Mouse (Mus musculus): Measurements from ENCODE around the gene Dner. TPM values are rescaled to one million over a fixed set of nuclear protein-coding genes. Genes with fewer than 3 reads are reported as not detected.
"Not testable (repeated sequence)": the region's sequence is repeated elsewhere in the genome, so short reads cannot be mapped to it uniquely, and the experiment has no call there.

Dner gene
- polyA plus RNA-seq, 1 experiment from 2014 or later, result 200 TPM

DNA sequence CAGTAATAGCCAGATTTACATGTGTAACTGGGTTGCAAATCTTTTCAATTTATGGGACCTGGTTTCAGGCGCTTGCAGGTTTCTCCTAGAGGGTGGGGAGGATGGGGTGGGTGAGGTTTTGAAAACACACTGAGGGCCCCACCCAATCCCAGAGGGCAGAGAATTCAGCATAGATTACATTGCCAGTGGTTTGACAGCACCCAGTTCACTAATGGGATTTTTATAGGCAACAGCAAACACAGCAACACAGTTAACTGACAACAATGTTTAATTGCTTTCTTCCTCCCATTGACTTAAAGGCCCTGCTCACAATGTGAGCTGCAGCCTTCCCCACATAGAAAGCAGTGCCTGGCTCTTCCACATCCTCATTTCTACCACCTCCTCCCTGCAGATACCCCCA lies 333.8 kb downstream of the Dner start:
- H3K27ac ChIP-seq (ENCODE audit: low read length), result no peak overlapping the region
- ATAC-seq, result no peak
- H3K4me2 ChIP-seq (ENCODE audit: low read length), result no peak overlapping the region
- H3K36me3 ChIP-seq (ENCODE audit: control insufficient read depth, insufficient read depth), result no peaks in the 10 kb centered on the region
- no peaks in the 10 kb centered on the region for H3K27me3 ChIP-seq (replicated peaks; ENCODE audit: control insufficient read depth, insufficient read depth, low read length)
- H3K4me3 ChIP-seq (replicated peaks; ENCODE audit: low read length), result no peak overlapping the region
- 83% methylated on average over 1 of the region's 1 CpGs for WGBS
- no peaks in the 10 kb centered on the region for H3K9me3 ChIP-seq (ENCODE audit: control insufficient read depth, low read length)
- no peak overlapping the region for H3K9ac ChIP-seq (replicated peaks; ENCODE audit: low read depth, low read length)
- H3K4me1 ChIP-seq (replicated peaks; ENCODE audit: control insufficient read depth, insufficient read depth, low read length), result peaks cover 5% of the 10 kb centered on the region; the same call in 1 of the 2 replicates

- Histone ChIP-seq H3K9ac (replicated peaks; ENCODE audit: low read depth, low read length) (no peak overlapping the region), H3K4me3 (replicated peaks; ENCODE audit: low read length) (no peak overlapping the region), H3K4me1 (replicated peaks; ENCODE audit: control insufficient read depth, insufficient read depth, low read length) (peaks cover 5% of the 10 kb centered on the region; the same call in 1 of the 2 replicates), H3K36me3 (ENCODE audit: control insufficient read depth, insufficient read depth) (no peaks in the 10 kb centered on the region), H3K4me2 (ENCODE audit: low read length) (no peak overlapping the region), H3K27ac (ENCODE audit: low read length) (no peak overlapping the region), H3K27me3 (replicated peaks; ENCODE audit: control insufficient read depth, insufficient read depth, low read length) (no peaks in the 10 kb centered on the region), H3K9me3 (ENCODE audit: control insufficient read depth, low read length) (no peaks in the 10 kb centered on the region)
- 90% methylated on average over 3 of the region's 3 CpGs for WGBS
- ATAC-seq, result no peak
Observed at GRCm38 (mm10) chr1:84361389-84361788, 334.6 kb downstream of the Dner start.

DNA sequence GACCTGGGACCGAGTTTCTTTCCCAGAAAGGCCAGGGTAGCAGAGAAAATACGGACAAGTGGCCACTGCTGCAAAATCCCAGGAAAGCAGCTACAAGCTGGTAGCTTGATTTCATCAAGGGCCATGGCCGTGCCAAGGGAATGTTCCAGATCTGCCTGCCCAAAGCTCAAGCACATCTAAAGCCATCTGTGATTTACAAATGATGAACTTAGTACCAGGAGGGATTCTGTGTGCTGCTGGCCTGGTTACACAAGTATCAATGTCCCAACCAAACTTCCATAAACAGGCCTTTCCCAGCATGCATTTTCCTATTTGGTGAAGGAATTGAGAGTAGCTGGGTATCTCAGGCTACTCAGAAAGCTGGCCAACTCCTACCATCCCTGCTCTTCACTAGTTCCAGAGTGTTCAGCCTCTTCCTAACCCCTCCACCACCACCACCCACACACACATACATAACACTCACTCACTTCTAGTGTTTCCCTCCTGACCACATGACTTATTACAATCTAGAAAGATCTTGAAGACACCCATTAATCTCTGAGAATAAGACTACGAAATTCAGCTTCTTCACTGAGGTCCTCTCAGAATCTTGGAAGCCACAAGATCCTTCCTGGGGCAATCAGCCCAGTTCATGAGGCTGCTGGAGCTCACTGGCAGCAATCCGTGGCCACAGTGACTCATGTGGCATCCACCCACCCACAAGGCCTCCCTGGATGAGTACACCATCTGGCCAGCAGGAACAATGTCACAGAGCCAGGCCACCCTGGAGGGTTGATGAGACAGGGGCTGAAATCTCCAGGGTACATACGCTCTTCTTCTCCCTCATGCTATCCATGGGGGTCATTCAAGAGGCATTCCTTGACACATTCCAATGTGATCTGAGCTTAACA lies 336.2 kb downstream of the Dner start:
- 86% methylated on average over 6 of the region's 6 CpGs for WGBS
- H3K9ac ChIP-seq (replicated peaks; ENCODE audit: low read depth, low read length), result no peak overlapping the region

DNA sequence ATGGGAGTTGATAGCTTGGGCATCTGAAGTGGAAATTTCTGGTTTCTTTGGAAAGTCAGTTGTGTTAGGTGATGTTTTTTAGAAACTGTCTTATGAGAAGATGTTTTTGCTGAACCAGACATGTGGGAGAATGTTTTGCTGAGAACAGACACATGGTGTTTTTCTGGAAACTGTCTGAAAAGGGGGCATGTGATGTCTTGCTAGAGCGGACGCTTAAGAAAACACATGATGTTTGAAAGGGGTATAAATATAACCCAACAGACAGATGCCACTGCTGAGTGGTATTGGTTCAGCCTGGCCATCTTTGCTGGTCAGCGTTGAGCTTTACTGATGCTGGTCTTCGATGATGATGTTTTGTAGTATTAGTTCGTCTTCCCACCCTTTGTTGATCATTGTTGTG lies 338.8 kb downstream of the Dner start:
- Histone ChIP-seq H3K4me2 (ENCODE audit: low read length) (no peak overlapping the region), H3K27ac (ENCODE audit: low read length) (no peak overlapping the region), H3K4me3 (replicated peaks; ENCODE audit: low read length) (no peak overlapping the region), H3K36me3 (ENCODE audit: control insufficient read depth, insufficient read depth) (no peaks in the 10 kb centered on the region), H3K9me3 (ENCODE audit: control insufficient read depth, low read length) (no peaks in the 10 kb centered on the region), H3K27me3 (replicated peaks; ENCODE audit: control insufficient read depth, insufficient read depth, low read length) (no peaks in the 10 kb centered on the region), H3K4me1 (replicated peaks; ENCODE audit: control insufficient read depth, insufficient read depth, low read length) (no peaks in the 10 kb centered on the region), H3K9ac (replicated peaks; ENCODE audit: low read depth, low read length) (no peak overlapping the region)
- WGBS, result 89% methylated on average over 5 of the region's 5 CpGs
- ATAC-seq, result no peak

More for the DNA sequence above, 336.2 kb downstream of the Dner start:
- H3K9me3 ChIP-seq (ENCODE audit: control insufficient read depth, low read length), result no peaks in the 10 kb centered on the region
- H3K4me2 ChIP-seq (ENCODE audit: low read length), result no peak overlapping the region
- no peak overlapping the region for H3K4me3 ChIP-seq (replicated peaks; ENCODE audit: low read length)
- no peaks in the 10 kb centered on the region for H3K27me3 ChIP-seq (replicated peaks; ENCODE audit: control insufficient read depth, insufficient read depth, low read length)
- H3K4me1 ChIP-seq (replicated peaks; ENCODE audit: control insufficient read depth, insufficient read depth, low read length), result no peaks in the 10 kb centered on the region
- H3K36me3 ChIP-seq (ENCODE audit: control insufficient read depth, insufficient read depth), result no peaks in the 10 kb centered on the region
- H3K27ac ChIP-seq (ENCODE audit: low read length), result no peak overlapping the region
- no peak for ATAC-seq

DNA sequence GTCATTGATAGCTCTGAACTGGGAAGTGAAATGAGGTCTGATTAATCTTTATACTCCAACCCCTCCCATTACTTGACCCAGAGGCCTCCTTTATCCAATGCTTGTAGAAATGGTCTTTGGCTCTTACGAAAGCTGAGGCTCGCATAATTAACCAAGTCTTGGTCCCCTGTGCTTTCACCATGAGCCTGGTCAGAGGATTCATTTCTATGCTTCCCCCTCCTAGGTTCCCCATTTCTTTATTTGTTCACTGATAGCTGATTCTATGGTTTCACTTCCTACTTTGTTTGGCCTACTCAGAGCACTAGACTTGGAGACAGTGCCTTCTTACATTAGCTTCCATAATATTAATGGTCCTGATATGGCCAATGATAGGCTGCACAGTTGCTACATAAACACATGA lies 345.8 kb downstream of the Dner start:
- no peaks in the 10 kb centered on the region for H3K4me1 ChIP-seq (replicated peaks; ENCODE audit: control insufficient read depth, insufficient read depth, low read length)
- WGBS, result 90% methylated on average over 2 of the region's 2 CpGs
- no peaks in the 10 kb centered on the region for H3K36me3 ChIP-seq (ENCODE audit: control insufficient read depth, insufficient read depth)
- no peak overlapping the region for H3K27ac ChIP-seq (ENCODE audit: low read length)
- H3K9ac ChIP-seq (replicated peaks; ENCODE audit: low read depth, low read length), result no peak overlapping the region
- H3K4me2 ChIP-seq (ENCODE audit: low read length), result no peak overlapping the region
- no peak for ATAC-seq
- H3K4me3 ChIP-seq (replicated peaks; ENCODE audit: low read length), result no peak overlapping the region
- no peaks in the 10 kb centered on the region for H3K27me3 ChIP-seq (replicated peaks; ENCODE audit: control insufficient read depth, insufficient read depth, low read length)
- H3K9me3 ChIP-seq (ENCODE audit: control insufficient read depth, low read length), result no peaks in the 10 kb centered on the region

DNA sequence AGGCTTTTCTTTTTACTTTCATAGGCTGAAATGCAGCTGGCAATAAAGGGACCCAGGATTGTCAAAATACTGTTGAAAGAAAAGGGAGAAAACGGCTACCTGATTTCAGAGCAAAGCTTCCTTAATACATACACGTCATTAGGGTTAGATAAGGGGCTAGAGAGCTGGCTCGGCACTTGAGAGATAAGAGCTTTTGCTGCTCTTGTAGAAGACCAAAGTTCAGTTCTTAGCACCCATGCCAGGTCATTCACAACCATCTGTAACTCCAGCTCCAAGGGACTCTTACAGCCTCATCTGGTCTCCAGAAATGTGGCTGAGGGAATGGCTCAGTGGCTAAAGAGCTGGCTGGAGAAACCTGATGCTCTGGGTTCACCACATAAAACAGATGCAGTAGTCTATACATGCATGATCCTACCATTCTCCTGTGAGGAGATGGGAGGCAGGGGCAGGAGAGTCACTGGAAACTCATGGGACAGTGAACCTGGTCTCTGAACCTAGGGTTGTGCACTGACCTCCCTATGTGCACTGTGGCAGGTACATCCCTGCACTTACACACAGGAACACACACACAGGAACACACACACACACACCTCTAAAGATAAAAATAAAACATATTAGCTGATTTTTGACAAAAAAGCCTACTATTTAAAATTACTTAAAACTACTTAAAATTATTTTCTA lies 348.1 kb downstream of the Dner start:
- ATAC-seq, result no peak
- WGBS, result 77% methylated on average over 3 of the region's 3 CpGs
- H3K4me1 ChIP-seq (replicated peaks; ENCODE audit: control insufficient read depth, insufficient read depth, low read length), result no peaks in the 10 kb centered on the region

DNA sequence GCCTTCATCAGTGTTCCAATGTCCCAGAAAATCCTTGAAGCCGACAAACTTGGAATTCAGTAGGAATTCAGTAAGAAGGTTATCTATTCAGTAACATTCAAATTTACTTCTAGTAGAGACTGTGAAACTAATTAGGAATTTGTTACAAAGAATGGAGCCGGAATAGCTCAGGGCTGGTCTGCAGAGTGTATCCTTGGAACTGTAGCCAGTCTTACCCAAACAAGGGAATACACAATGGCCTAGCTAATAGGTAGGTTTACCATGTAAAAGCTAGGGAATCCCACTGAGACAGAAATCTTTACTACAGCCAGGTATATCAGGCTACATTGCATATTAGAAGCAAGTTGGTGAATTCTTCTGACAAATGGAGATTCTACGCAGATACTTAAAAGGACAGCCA lies 363.2 kb downstream of the Dner start:
- WGBS, result 29% methylated on average over 3 of the region's 3 CpGs
- ATAC-seq; H3K27me3 ChIP-seq (replicated peaks; ENCODE audit: control insufficient read depth, insufficient read depth, low read length): not testable (repeated sequence)

More for the DNA sequence above, 348.1 kb downstream of the Dner start:
- Histone ChIP-seq H3K9ac (replicated peaks; ENCODE audit: low read depth, low read length) (no peak overlapping the region), H3K9me3 (ENCODE audit: control insufficient read depth, low read length) (no peaks in the 10 kb centered on the region), H3K4me3 (replicated peaks; ENCODE audit: low read length) (no peak overlapping the region), H3K4me2 (ENCODE audit: low read length) (no peak overlapping the region), H3K27ac (ENCODE audit: low read length) (no peak overlapping the region), H3K27me3 (replicated peaks; ENCODE audit: control insufficient read depth, insufficient read depth, low read length) (no peaks in the 10 kb centered on the region), H3K36me3 (ENCODE audit: control insufficient read depth, insufficient read depth) (no peaks in the 10 kb centered on the region)

DNA sequence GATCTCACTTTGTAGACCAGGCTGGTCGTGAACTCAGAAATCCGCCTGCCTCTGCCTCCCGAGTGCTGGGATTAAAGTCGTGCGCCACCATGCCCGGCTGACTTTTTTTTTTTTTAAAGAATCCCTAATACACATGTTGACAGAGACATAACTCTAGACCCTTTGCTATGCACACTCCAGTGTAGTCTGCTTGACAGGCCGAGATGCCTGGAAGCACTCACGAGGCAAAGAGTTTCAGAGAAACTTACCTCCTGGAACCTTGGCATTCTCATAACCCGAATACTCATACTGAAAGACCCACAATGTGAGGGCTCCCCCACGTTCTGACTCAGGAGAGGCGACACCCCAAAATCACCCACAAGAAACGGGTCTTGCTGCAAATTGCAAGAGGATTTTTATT lies 364.2 kb downstream of the Dner start:
- H3K4me2 ChIP-seq (ENCODE audit: low read length); H3K27ac ChIP-seq (ENCODE audit: low read length); H3K9ac ChIP-seq (replicated peaks; ENCODE audit: low read depth, low read length); H3K27me3 ChIP-seq (replicated peaks; ENCODE audit: control insufficient read depth, insufficient read depth, low read length); ATAC-seq; H3K4me1 ChIP-seq (replicated peaks; ENCODE audit: control insufficient read depth, insufficient read depth, low read length); H3K9me3 ChIP-seq (ENCODE audit: control insufficient read depth, low read length); H3K4me3 ChIP-seq (replicated peaks; ENCODE audit: low read length); H3K36me3 ChIP-seq (ENCODE audit: control insufficient read depth, insufficient read depth): not testable (repeated sequence)
- 90% methylated on average over 12 of the region's 12 CpGs for WGBS

More for the DNA sequence above, 363.2 kb downstream of the Dner start:
- H3K9ac ChIP-seq (replicated peaks; ENCODE audit: low read depth, low read length); H3K9me3 ChIP-seq (ENCODE audit: control insufficient read depth, low read length); H3K27ac ChIP-seq (ENCODE audit: low read length); H3K36me3 ChIP-seq (ENCODE audit: control insufficient read depth, insufficient read depth); H3K4me2 ChIP-seq (ENCODE audit: low read length); H3K4me3 ChIP-seq (replicated peaks; ENCODE audit: low read length); H3K4me1 ChIP-seq (replicated peaks; ENCODE audit: control insufficient read depth, insufficient read depth, low read length): not testable (repeated sequence)

GRCm38 (mm10) chr1:84325309-84325708 lies 370.7 kb downstream of the Dner start:
- Histone ChIP-seq H3K4me1 (replicated peaks; ENCODE audit: control insufficient read depth, insufficient read depth, low read length) (0 out of 2 replicates have a peak, but pooled peaks cover 3% of the 10 kb centered on the region), H3K9ac (replicated peaks; ENCODE audit: low read depth, low read length) (no peak overlapping the region), H3K27me3 (replicated peaks; ENCODE audit: control insufficient read depth, insufficient read depth, low read length) (no peaks in the 10 kb centered on the region), H3K27ac (ENCODE audit: low read length) (no peak overlapping the region), H3K9me3 (ENCODE audit: control insufficient read depth, low read length) (no peaks in the 10 kb centered on the region), H3K4me2 (ENCODE audit: low read length) (no peak overlapping the region), H3K4me3 (replicated peaks; ENCODE audit: low read length) (no peak overlapping the region), H3K36me3 (ENCODE audit: control insufficient read depth, insufficient read depth) (no peaks in the 10 kb centered on the region)
- WGBS, result 34% methylated on average over 3 of the region's 3 CpGs
- no peak for ATAC-seq
